Mouse (Mus musculus) CH12.LX (cell line): ENCODE results near the gene Tmem87b. TPM values are rescaled to one million over a fixed set of nuclear protein-coding genes. Genes with fewer than 3 reads are reported as not detected.
A peak's percentile ranks its signal among the peaks of the same experiment; 100 is the strongest.

ENCODE experiments used
- DNase-seq: peaks from one replicate; pipeline ENCODE4 v3.0.0-alpha.2; 2013; ENCODE audit errors: extremely low read depth
- H3K27ac ChIP-seq: 2 replicates; pipeline ENCODE4 v1.5.1; 2012; ENCODE audit warnings: low read depth, mild to moderate bottlenecking, control low read depth, moderate library complexity; ENCODE audit not compliant: insufficient read depth
- H3K27me3 ChIP-seq: replicated peaks from 2 replicates; pipeline ENCODE3; 2012; ENCODE audit warnings: inconsistent platforms
- H3K36me3 ChIP-seq, 2 experiments: replicated peaks in 1 of 2; 2 replicates each; pipeline versions ENCODE3 to v1.6.1; 2012; ENCODE audit warnings: inconsistent platforms in 1 of 2, low read length in 1 of 2, mild to moderate bottlenecking in 1 of 2, mixed read lengths in 1 of 2, moderate library complexity in 1 of 2; ENCODE audit not compliant: control insufficient read depth in 1 of 2, insufficient read depth in 1 of 2
- H3K4me1 ChIP-seq, 2 experiments: 2 replicates each; pipeline ENCODE4 v1.6.1; 2012; ENCODE audit warnings: inconsistent platforms in 1 of 2, moderate library complexity in 1 of 2; ENCODE audit not compliant: insufficient read depth in 2 of 2, control insufficient read depth in 1 of 2
- H3K4me2 ChIP-seq: 2 replicates; pipeline ENCODE4 v1.6.1; 2012; ENCODE audit warnings: low read depth, mild to moderate bottlenecking, control low read depth; ENCODE audit not compliant: poor library complexity, insufficient read depth, severe bottlenecking
- H3K4me3 ChIP-seq, 3 experiments: fragments of 150-350 bp in 1 of 3; sonication (generic) in 1 of 3; replicated peaks in 1 of 3; 2 replicates each; pipeline versions ENCODE3 to v1.5.1; 2011 to 2012; ENCODE audit warnings: low read depth in 2 of 3, low read length in 2 of 3, mild to moderate bottlenecking in 2 of 3, moderate library complexity in 2 of 3, control low read depth in 1 of 3, improper control_type of control experiment in 1 of 3, inconsistent platforms in 1 of 3, mixed read lengths in 1 of 3; ENCODE audit not compliant: poor library complexity in 1 of 3
- H3K79me2 ChIP-seq: replicated peaks from 2 replicates; pipeline ENCODE4 v1.6.1; 2012; ENCODE audit warnings: mild to moderate bottlenecking, moderate library complexity; ENCODE audit not compliant: control insufficient read depth, poor library complexity, insufficient read depth, severe bottlenecking; ENCODE audit errors: extremely low read depth
- H3K9ac ChIP-seq: 2 replicates; pipeline ENCODE4 v1.6.1; 2012; ENCODE audit warnings: low read depth, mild to moderate bottlenecking, control low read depth, moderate library complexity; ENCODE audit not compliant: insufficient read depth
- H3K9me3 ChIP-seq: replicated peaks from 2 replicates; pipeline ENCODE3; 2012; ENCODE audit warnings: low read length, inconsistent platforms, mixed read lengths
- CHD1 ChIP-seq: IDR thresholded peaks from 2 replicates; pipeline ENCODE4 v1.6.1; 2012; ENCODE audit warnings: low read depth, low read length, improper control_type of control experiment, inconsistent platforms
- CTCF ChIP-seq, 2 experiments: IDR thresholded peaks in 1 of 2; conservative IDR thresholded peaks in 1 of 2; 2 replicates each; pipeline ENCODE4 v1.5.1; 2011 to 2012; ENCODE audit warnings: low read depth in 2 of 2, low read length in 2 of 2, improper control_type of control experiment in 1 of 2, inconsistent platforms in 1 of 2, mild to moderate bottlenecking in 1 of 2, moderate library complexity in 1 of 2
- E2F4 ChIP-seq: IDR thresholded peaks from 2 replicates; pipeline ENCODE4 v1.6.1; 2011; ENCODE audit warnings: low read depth, low read length, improper control_type of control experiment; ENCODE audit not compliant: insufficient replicate concordance
- EP300 ChIP-seq: IDR thresholded peaks from 2 replicates; pipeline ENCODE4 v1.6.1; 2011; ENCODE audit warnings: low read length, improper control_type of control experiment
- GABPA ChIP-seq: IDR thresholded peaks from 2 replicates; pipeline ENCODE4 v1.6.1; 2012; ENCODE audit warnings: low read depth, low read length, improper control_type of control experiment, inconsistent platforms; ENCODE audit not compliant: insufficient replicate concordance
- HCFC1 ChIP-seq: IDR thresholded peaks from 2 replicates; pipeline ENCODE4 v1.6.1; 2012; ENCODE audit warnings: low read depth, mild to moderate bottlenecking, inconsistent platforms, low read length, improper control_type of control experiment
- JUN ChIP-seq: IDR thresholded peaks from 2 replicates; pipeline ENCODE4 v1.6.1; 2011; ENCODE audit warnings: low read depth, mild to moderate bottlenecking, low read length, improper control_type of control experiment, moderate library complexity; ENCODE audit not compliant: insufficient read depth
- MAZ ChIP-seq: IDR thresholded peaks from 2 replicates; pipeline ENCODE4 v1.6.1; 2012; ENCODE audit warnings: low read depth, mild to moderate bottlenecking, inconsistent platforms, low read length, improper control_type of control experiment, moderate library complexity
- NELFE ChIP-seq: IDR thresholded peaks from 2 replicates; pipeline ENCODE4 v1.6.1; 2011; ENCODE audit warnings: low read depth, low read length, improper control_type of control experiment
- NRF1 ChIP-seq: IDR thresholded peaks from 2 replicates; pipeline ENCODE4 v1.6.1; 2014; ENCODE audit warnings: low read depth, mild to moderate bottlenecking, inconsistent platforms, low read length, improper control_type of control experiment, moderate library complexity
- SIN3A ChIP-seq: IDR thresholded peaks from 2 replicates; pipeline ENCODE4 v1.6.1; 2012; ENCODE audit warnings: low read length, improper control_type of control experiment, inconsistent platforms
- TBP ChIP-seq: conservative IDR thresholded peaks from 2 replicates; pipeline ENCODE4 v1.6.1; 2011; ENCODE audit warnings: low read depth, low read length, improper control_type of control experiment
- UBTF ChIP-seq: IDR thresholded peaks from 2 replicates; pipeline ENCODE4 v1.6.1; 2012; ENCODE audit warnings: low read depth, mild to moderate bottlenecking, inconsistent platforms, low read length, improper control_type of control experiment, moderate library complexity
- ZC3H11A ChIP-seq: IDR thresholded peaks from 2 replicates; pipeline ENCODE4 v1.6.1; 2012; ENCODE audit warnings: low read depth, mild to moderate bottlenecking, inconsistent platforms, low read length, improper control_type of control experiment
- ZKSCAN1 ChIP-seq: IDR thresholded peaks from 2 replicates; pipeline ENCODE4 v1.6.1; 2012; ENCODE audit warnings: low read depth, inconsistent platforms, low read length, improper control_type of control experiment, borderline replicate concordance
- ZMIZ1 ChIP-seq: IDR thresholded peaks from 2 replicates; pipeline ENCODE4 v1.6.1; 2012; ENCODE audit warnings: low read depth, mild to moderate bottlenecking, inconsistent platforms, low read length, improper control_type of control experiment
- dilution Hi-C: fragments of 300-500 bp; cut with MboI; formaldehyde crosslinking; loops from 2 replicates; pipeline ENCODE4 v1.14.3; 2020; ENCODE audit warnings: low sequenced_read_pairs; ENCODE audit not compliant: extremely low pct_unique_long_range_greater_than_20kb, extremely low pct_ligation_motif_present
- in situ Hi-C: fragments of 300-500 bp; cut with MboI; formaldehyde crosslinking; loops from 3 replicates; pipeline ENCODE4 v1.14.3; 2019; ENCODE audit warnings: low sequenced_read_pairs, low pct_ligation_motif_present, low pct_unique_long_range_greater_than_20kb, mixed read lengths
- polyA plus RNA-seq: library from polyadenylated mRNA; unstranded; fragments of >175 nt; gene quantifications from 2 replicates; pipeline ENCODE4 v1.2.1, GENCODE M21; 2012; ENCODE audit warnings: low read depth; ENCODE audit not compliant: insufficient read length
- total RNA-seq, 2 experiments: library from RNA; depleted of rRNA; stranded (reverse); fragments of 300-350 nt in 1 of 2; fragments of >200 nt in 1 of 2; gene quantifications; 2 replicates each; pipeline ENCODE4 v1.2.3; 2012 to 2014

Gene Tmem87b
- total and polyA plus RNA-seq, 3 experiments = 5.3 to 6.6 (median 6.2) TPM

DNA sequence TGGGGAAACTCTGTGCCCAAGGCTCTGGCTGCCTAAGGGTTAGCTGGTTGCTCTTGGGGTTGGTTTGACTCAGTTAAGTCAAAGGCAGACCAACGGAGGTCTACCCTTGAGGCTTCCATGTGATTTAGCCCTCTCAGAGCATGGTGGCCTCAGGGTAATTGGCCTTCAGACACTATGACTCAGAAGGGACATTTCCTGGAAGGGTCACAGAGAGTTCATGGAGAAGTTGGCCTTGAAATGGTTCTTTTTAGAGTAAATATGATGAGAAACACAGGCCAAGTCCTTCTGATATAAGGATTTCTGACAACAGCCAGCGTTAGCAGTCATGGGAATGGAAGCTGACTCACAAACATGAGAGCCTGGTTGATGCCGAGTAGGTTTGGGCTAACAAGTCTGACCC lies 85.7 kb downstream of the Tmem87b start:
- Histone ChIP-seq H3K4me3 (no peak overlapping the region), H3K4me1 (no peaks in the 10 kb centered on the region), H3K27ac (no peak overlapping the region), H3K79me2 (no peaks in the 10 kb centered on the region), H3K36me3 (no peaks in the 10 kb centered on the region), H3K4me2 (no peak overlapping the region), H3K27me3 (no peaks in the 10 kb centered on the region), H3K9me3 (peaks cover 12% of the 10 kb centered on the region), H3K9ac (no peak overlapping the region)
- TF ChIP-seq CHD1 (no peak), MAZ (no peak), ZC3H11A (no peak), ZMIZ1 (no peak), NELFE (no peak), ZKSCAN1 (no peak), HCFC1 (no peak), TBP (no peak), JUN (no peak), GABPA (no peak), EP300 (no peak), SIN3A (no peak), E2F4 (no peak), CTCF (conservative IDR thresholded peaks at IDR 0.05 in 1 of 2, IDR thresholded peaks at IDR 0.05 in 1 of 2; ENCODE audit: low read depth in 2 of 2, low read length in 2 of 2) (no peak), NRF1 (no peak), UBTF (no peak)
- in situ Hi-C loops (no loop called here), dilution Hi-C loops (no loop called here)
- peak; percentile 31 for DNase-seq

Other genes with a start within 250 kb of the Tmem87b start
- not detected in 2 replicates for gene Spdye4c, start 226.9 kb upstream of the Tmem87b start, total RNA-seq (2012; rRNA removed)
- gene Spdye4c, start 226.9 kb upstream of the Tmem87b start, total RNA-seq (2014; rRNA removed) = not detected in 2 replicates
- gene Spdye4c, start 226.9 kb upstream of the Tmem87b start, polyA plus RNA-seq = not detected in 2 replicates
- 85.2 and 92.0 TPM in 2 replicates for gene Anapc1, start 130.7 kb upstream of the Tmem87b start, total RNA-seq (2012; rRNA removed)
- gene Anapc1, start 130.7 kb upstream of the Tmem87b start, total RNA-seq (2014; rRNA removed) = 51.7 and 60.6 TPM in 2 replicates
- 121 and 146 TPM in 2 replicates for gene Anapc1, start 130.7 kb upstream of the Tmem87b start, polyA plus RNA-seq
- gene Mertk, start 119.2 kb upstream of the Tmem87b start, total RNA-seq (2012; rRNA removed) = not detected in 2 replicates
- gene Mertk, start 119.2 kb upstream of the Tmem87b start, total RNA-seq (2014; rRNA removed) = 0.05 TPM in 1 of 2 replicates, not detected in the other
- gene Mertk, start 119.2 kb upstream of the Tmem87b start, polyA plus RNA-seq = not detected in 2 replicates
- not detected in 2 replicates for gene Fbln7, start 44.9 kb downstream of the Tmem87b start, total RNA-seq (2012; rRNA removed)
- gene Fbln7, start 44.9 kb downstream of the Tmem87b start, total RNA-seq (2014; rRNA removed) = not detected in 2 replicates
- not detected in 2 replicates for gene Fbln7, start 44.9 kb downstream of the Tmem87b start, polyA plus RNA-seq
- 8.1 and 10.2 TPM in 2 replicates for gene Zc3h8, start 126.0 kb downstream of the Tmem87b start, total RNA-seq (2012; rRNA removed)
- 11.7 and 15.3 TPM in 2 replicates for gene Zc3h8, start 126.0 kb downstream of the Tmem87b start, total RNA-seq (2014; rRNA removed)
- 15.2 and 20.2 TPM in 2 replicates for gene Zc3h8, start 126.0 kb downstream of the Tmem87b start, polyA plus RNA-seq
- 0.55 and 0.64 TPM in 2 replicates for gene Zc3h6, start 149.3 kb downstream of the Tmem87b start, total RNA-seq (2012; rRNA removed)
- 0.65 and 0.72 TPM in 2 replicates for gene Zc3h6, start 149.3 kb downstream of the Tmem87b start, total RNA-seq (2014; rRNA removed)
- gene Zc3h6, start 149.3 kb downstream of the Tmem87b start, polyA plus RNA-seq = 0.57 and 0.59 TPM in 2 replicates
- gene Gm10762, start 149.6 kb downstream of the Tmem87b start, total RNA-seq (2012; rRNA removed) = 3.3 and 3.4 TPM in 2 replicates
- gene Gm10762, start 149.6 kb downstream of the Tmem87b start, total RNA-seq (2014; rRNA removed) = 2.9 and 3.9 TPM in 2 replicates
- gene Gm10762, start 149.6 kb downstream of the Tmem87b start, polyA plus RNA-seq = 3.0 and 3.3 TPM in 2 replicates
- not detected in 2 replicates for gene Vinac1, start 230.1 kb downstream of the Tmem87b start, total RNA-seq (2012; rRNA removed)
- gene Vinac1, start 230.1 kb downstream of the Tmem87b start, total RNA-seq (2014; rRNA removed) = not detected in 2 replicates
- 0.06 TPM in 1 of 2 replicates, not detected in the other for gene Vinac1, start 230.1 kb downstream of the Tmem87b start, polyA plus RNA-seq
- 1.6 and 1.8 TPM in 2 replicates for gene Ttl, start 247.8 kb downstream of the Tmem87b start, total RNA-seq (2012; rRNA removed)
- 2.7 and 3.1 TPM in 2 replicates for gene Ttl, start 247.8 kb downstream of the Tmem87b start, total RNA-seq (2014; rRNA removed)
- gene Ttl, start 247.8 kb downstream of the Tmem87b start, polyA plus RNA-seq = 2.9 and 4.0 TPM in 2 replicates